Mouse (Mus musculus) heart, postnatal 0 days (tissue): ENCODE results near the gene Snx21. TPM values are rescaled to one million over a fixed set of nuclear protein-coding genes. Genes with fewer than 3 reads are reported as not detected.

ENCODE experiments used
- ATAC-seq: fragments of 200-750 bp; cut with Nextera tagmentation; 2 replicates; pipeline ENCODE4 v1.8.0; 2017; ENCODE audit warnings: low read depth, moderate number of reproducible peaks, moderate library complexity; ENCODE audit not compliant: insufficient read depth
- DNase-seq: peaks from one replicate; pipeline ENCODE4 v3.0.0-alpha.2; 2016; ENCODE audit warnings: low spot score
- H3K27ac ChIP-seq: fragments of 300-500 bp; sonication (generic); 2 replicates; pipeline ENCODE4 v1.5.1; 2014; ENCODE audit warnings: low read depth, mild to moderate bottlenecking
- H3K27me3 ChIP-seq: fragments of 300-500 bp; sonication (generic); 2 replicates; pipeline ENCODE4 v1.6.1; 2014; ENCODE audit warnings: low read length, mixed read lengths; ENCODE audit not compliant: control insufficient read depth, insufficient read depth
- H3K36me3 ChIP-seq: fragments of 300-500 bp; sonication (generic); replicated peaks from 2 replicates; pipeline ENCODE4 v1.6.1; 2014; ENCODE audit warnings: low read length, mixed read lengths; ENCODE audit not compliant: control insufficient read depth, insufficient read depth
- H3K4me1 ChIP-seq: fragments of 300-500 bp; sonication (generic); 2 replicates; pipeline ENCODE4 v1.6.1; 2014; ENCODE audit warnings: antibody characterized with exemption; ENCODE audit not compliant: control insufficient read depth, insufficient read depth
- H3K4me2 ChIP-seq: fragments of 300-500 bp; sonication (generic); 2 replicates; pipeline ENCODE4 v1.6.1; 2014; ENCODE audit warnings: low read depth, mild to moderate bottlenecking, low read length, moderate library complexity
- H3K4me3 ChIP-seq: fragments of 300-500 bp; sonication (generic); 2 replicates; pipeline ENCODE4 v1.5.1; 2014; ENCODE audit warnings: low read depth, low read length
- H3K9ac ChIP-seq: fragments of 300-500 bp; sonication (generic); replicated peaks from 2 replicates; pipeline ENCODE4 v1.6.1; 2014; ENCODE audit warnings: low read depth, low read length, mixed read lengths
- H3K9me3 ChIP-seq: fragments of 300-500 bp; sonication (generic); replicated peaks from 2 replicates; pipeline ENCODE4 v1.6.1; 2016; ENCODE audit warnings: low read length; ENCODE audit not compliant: control insufficient read depth
- CTCF ChIP-seq: IDR thresholded peaks from 2 replicates; pipeline ENCODE4 v1.5.1; 2016; ENCODE audit warnings: antibody characterized with exemption, control low read depth, low read depth
- EP300 ChIP-seq: IDR thresholded peaks from 2 replicates; pipeline ENCODE4 v1.6.1; 2016; ENCODE audit warnings: antibody characterized with exemption, low read depth
- WGBS: fragments of 180-500 bp; shearing (Covaris S2); extraction: QIAGEN DNeasy Blood & Tissue Kit; methylation state at CpG from one replicate; pipeline ENCODE4 v1.1.7; 2014; 5-methylcytosine and 5-hydroxymethylcytosine counted together
- polyA plus RNA-seq: library from polyadenylated mRNA; unstranded; fragments of >200 nt; fragmentation: Nextera tagmentation; extraction: Ambion mirVana; gene quantifications from 2 replicates; pipeline ENCODE4 v1.2.1, GENCODE M21; 2015
- total RNA-seq: library from RNA; depleted of rRNA; stranded (reverse); fragments of >200 nt; gene quantifications from 2 replicates; pipeline ENCODE4 v1.2.3, GENCODE M21; 2014; ENCODE audit warnings: low replicate concordance

The Snx21 gene
- total and polyA plus RNA-seq, 2 experiments from 2014 or later = 29.8 to 46.4 TPM

GRCm38 (mm10) chr2:164803201-164803920 lies 17.7 kb downstream of the Snx21 start:
- no peak overlapping the region for H3K27ac ChIP-seq
- DNase-seq (no peak), ATAC-seq (no peak)
- H3K9ac ChIP-seq = peak overlapping the region; percentile 82; the same call in 1 of the 2 replicates
- TF ChIP-seq CTCF (no peak), EP300 (no peak)
- H3K27me3 ChIP-seq = no peaks in the 10 kb centered on the region
- H3K4me2 ChIP-seq = peak overlapping the region; percentile 67; the same call in 1 of the 2 replicates
- WGBS = 82% methylated on average over 16 of the region's 16 CpGs
- H3K36me3 ChIP-seq = peaks cover 10% of the 10 kb centered on the region
- H3K9me3 ChIP-seq = no peaks in the 10 kb centered on the region
- H3K4me1 ChIP-seq = peaks cover 18% of the 10 kb centered on the region
- peak overlapping the region; percentile 81; the same call in 1 of the 2 replicates for H3K4me3 ChIP-seq

DNA sequence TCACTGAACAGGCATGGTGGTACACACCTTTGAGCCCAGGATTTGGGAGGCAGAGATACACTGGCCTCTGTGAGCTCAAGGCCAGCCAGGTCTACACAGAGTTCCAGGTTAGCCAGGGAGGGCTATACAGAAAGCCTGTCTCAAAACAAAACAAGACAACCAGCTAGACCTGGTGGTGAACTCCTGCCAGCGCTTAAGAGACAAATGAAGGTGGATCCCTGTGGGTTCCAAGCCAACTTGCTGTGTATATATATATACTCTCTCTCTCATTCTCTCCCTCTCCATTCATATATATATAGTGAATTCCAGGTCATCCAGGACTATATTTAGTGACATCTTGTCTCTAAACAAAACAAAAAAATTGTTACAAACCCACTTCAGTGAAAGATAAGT lies 18.3 kb downstream of the Snx21 start:
- ATAC-seq = no peak
- peak overlapping the region; percentile 67 for H3K4me2 ChIP-seq
- H3K27ac ChIP-seq = peak overlapping the region; percentile 85
- 36% methylated on average over 1 of the region's 1 CpGs for WGBS
- peaks cover 18% of the 10 kb centered on the region for H3K4me1 ChIP-seq
- H3K9me3 ChIP-seq = no peaks in the 10 kb centered on the region
- peak overlapping the region; percentile 82 for H3K9ac ChIP-seq
- TF ChIP-seq CTCF (no peak), EP300 (no peak)
- H3K4me3 ChIP-seq = peak overlapping the region; percentile 81
- no peaks in the 10 kb centered on the region for H3K27me3 ChIP-seq
- no peak for DNase-seq
- peaks cover 9% of the 10 kb centered on the region for H3K36me3 ChIP-seq

DNA sequence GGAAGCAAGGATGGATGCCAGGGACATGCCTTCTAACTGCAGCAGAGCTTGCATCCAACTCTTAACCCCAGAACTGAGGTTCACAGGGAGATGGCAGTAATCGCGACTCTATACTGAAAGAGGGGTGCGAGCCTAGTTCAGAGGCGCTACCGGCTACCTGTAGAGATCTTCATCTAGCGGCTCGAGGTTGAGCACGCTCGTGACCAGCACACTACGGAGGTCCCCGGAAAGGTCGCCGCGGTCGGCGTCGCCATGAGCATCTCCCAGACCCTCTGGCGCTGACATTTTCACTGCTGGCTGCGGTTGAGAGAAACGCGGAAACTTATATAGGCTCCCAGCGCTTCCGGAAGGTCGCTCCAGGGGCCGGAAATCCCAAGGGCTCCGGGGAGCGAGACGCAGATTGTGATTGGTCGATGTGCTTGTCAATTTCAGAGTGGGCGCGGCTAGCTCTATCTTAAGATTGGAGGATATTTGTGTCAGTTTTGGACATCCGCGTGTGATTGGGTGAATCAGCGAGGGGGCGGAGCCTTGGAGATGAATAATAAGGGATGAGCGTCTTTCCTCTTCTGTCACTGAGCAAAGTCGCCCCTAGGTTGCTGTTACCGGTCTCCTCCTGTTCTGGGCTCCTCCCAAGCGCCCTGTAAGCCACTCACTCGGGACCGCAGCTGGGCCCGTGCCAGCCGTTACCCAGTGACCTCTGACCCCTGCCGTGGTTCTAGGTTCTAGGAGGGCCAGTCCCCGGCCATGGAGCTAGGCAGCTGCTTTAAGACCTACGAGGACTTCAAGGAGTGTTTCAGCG lies 19.1 kb downstream of the Snx21 start, which contains the start of the genes Acot8 and Zswim3:
Acot8 (minus strand) TSS at position 350 of the 799 bp plus-strand sequence.
Zswim3 (plus strand) TSS at position 566 of the 799 bp plus-strand sequence.
- Histone ChIP-seq H3K4me1 (peaks cover 18% of the 10 kb centered on the region), H3K27ac (peak within 1 kb of the TSS; percentile 86), H3K4me3 (peak within 1 kb of the TSS; percentile 81), H3K27me3 (no peaks in the 10 kb centered on the region), H3K4me2 (peak within 1 kb of the TSS; percentile 78), H3K9me3 (no peaks in the 10 kb centered on the region), H3K9ac (peak within 1 kb of the TSS; percentile 82), H3K36me3 (peaks cover 7% of the 10 kb centered on the region)
- peak; percentile 96 for ATAC-seq
- peak; percentile 99 for DNase-seq
- under 1% methylated on average over 47 of the region's 47 CpGs for WGBS
- TF ChIP-seq EP300 (peak; percentile 83), CTCF (no peak)

DNA sequence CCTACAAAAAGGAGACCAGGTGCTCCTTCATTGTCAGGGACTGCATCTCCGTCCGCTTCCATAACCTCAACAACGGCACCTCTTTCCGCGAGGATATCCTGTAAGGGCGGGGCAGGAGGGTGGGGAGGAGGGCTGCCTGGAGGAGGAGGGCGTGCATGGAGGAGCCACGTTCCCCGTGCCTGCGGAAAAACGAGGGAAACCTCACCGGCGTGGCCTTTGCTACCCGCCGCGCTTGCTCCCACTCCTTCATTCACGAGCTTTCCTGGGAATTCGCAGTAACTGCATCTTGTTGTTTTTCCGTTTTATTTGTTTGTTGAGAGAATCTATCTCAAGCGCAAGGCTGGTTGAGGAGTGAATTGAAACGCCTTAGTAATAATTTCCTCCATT lies 19.7 kb downstream of the Snx21 start:
- Histone ChIP-seq H3K4me1 (peaks cover 18% of the 10 kb centered on the region), H3K9ac (peak overlapping the region; percentile 61), H3K27ac (peak overlapping the region; percentile 86), H3K36me3 (peaks cover 5% of the 10 kb centered on the region; the same call in 1 of the 2 replicates), H3K27me3 (no peaks in the 10 kb centered on the region), H3K9me3 (no peaks in the 10 kb centered on the region), H3K4me3 (peak overlapping the region; percentile 81), H3K4me2 (peak overlapping the region; percentile 78)
- DNase-seq (no peak), ATAC-seq (peak; percentile 39)
- 2% methylated on average over 21 of the region's 21 CpGs for WGBS
- TF ChIP-seq CTCF = no peak
- no peak for TF ChIP-seq EP300

DNA sequence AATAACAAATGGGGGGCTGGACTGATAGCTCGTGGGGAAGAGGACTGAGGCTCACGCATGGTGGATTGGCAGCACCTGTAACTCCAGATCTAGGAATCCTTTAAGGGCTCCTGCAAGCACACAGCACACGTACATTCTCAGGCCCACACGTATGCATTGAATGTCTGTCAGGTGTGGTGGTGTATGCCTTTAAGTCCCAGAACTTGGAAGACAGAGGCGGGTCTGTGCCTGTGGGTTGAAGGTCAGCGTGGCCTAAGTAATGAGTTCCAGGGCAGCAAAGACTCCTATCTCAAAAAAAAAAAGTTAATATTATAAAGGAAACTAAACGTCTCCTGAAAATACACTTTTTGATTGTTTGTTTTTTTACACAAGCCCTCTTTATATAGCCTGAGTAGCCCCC lies 21.0 kb downstream of the Snx21 start:
- 74% methylated on average over 7 of the region's 7 CpGs for WGBS
- Histone ChIP-seq H3K27me3 (no peaks in the 10 kb centered on the region), H3K4me1 (peaks cover 18% of the 10 kb centered on the region), H3K4me3 (no peak overlapping the region), H3K9me3 (no peaks in the 10 kb centered on the region), H3K9ac (no peak overlapping the region), H3K27ac (no peak overlapping the region), H3K4me2 (no peak overlapping the region), H3K36me3 (peaks cover 5% of the 10 kb centered on the region; the same call in 1 of the 2 replicates)
- TF ChIP-seq EP300 = no peak
- TF ChIP-seq CTCF = no peak
- no peak for DNase-seq
- ATAC-seq = no peak
